Mouse (Mus musculus) kidney, postnatal 0 days (tissue): ENCODE results near the gene Itga7. TPM values are rescaled to one million over a fixed set of nuclear protein-coding genes. Genes with fewer than 3 reads are reported as not detected.
A peak's percentile ranks its signal among the peaks of the same experiment; 100 is the strongest.

Source experiments
- ATAC-seq: fragments of 200-750 bp; cut with Nextera tagmentation; replicated peaks from 2 replicates; pipeline ENCODE4 v1.8.0; 2017; ENCODE audit warnings: low read depth, moderate number of reproducible peaks, moderate TSS enrichment, moderate library complexity; ENCODE audit not compliant: low FRiP score
- DNase-seq: peaks from one replicate; pipeline ENCODE4 v3.0.0-alpha.2; 2016; ENCODE audit warnings: low spot score
- H3K27ac ChIP-seq: fragments of 300-500 bp; sonication (generic); 2 replicates; pipeline ENCODE4 v1.5.1; 2014; ENCODE audit warnings: mild to moderate bottlenecking
- H3K27me3 ChIP-seq: fragments of 300-500 bp; sonication (generic); 2 replicates; pipeline ENCODE4 v1.6.1; 2014; ENCODE audit warnings: low read length, mixed read lengths; ENCODE audit not compliant: insufficient read depth
- H3K36me3 ChIP-seq: fragments of 300-500 bp; sonication (generic); 2 replicates; pipeline ENCODE4 v1.6.1; 2014; ENCODE audit warnings: low read length, mixed read lengths; ENCODE audit not compliant: insufficient read depth
- H3K4me1 ChIP-seq: fragments of 300-500 bp; sonication (generic); replicated peaks from 2 replicates; pipeline ENCODE4 v1.6.1; 2014; ENCODE audit warnings: antibody characterized with exemption, low read length, mixed read lengths; ENCODE audit not compliant: insufficient read depth
- H3K4me2 ChIP-seq: fragments of 300-500 bp; sonication (generic); 2 replicates; pipeline ENCODE4 v1.6.1; 2014; ENCODE audit warnings: mild to moderate bottlenecking, low read length, moderate library complexity, mixed read lengths
- H3K4me3 ChIP-seq: fragments of 300-500 bp; sonication (generic); replicated peaks from 2 replicates; pipeline ENCODE4 v1.5.1; 2014; ENCODE audit warnings: low read depth, low read length
- H3K9ac ChIP-seq: fragments of 300-500 bp; sonication (generic); 2 replicates; pipeline ENCODE4 v1.6.1; 2014; ENCODE audit warnings: low read depth, low read length
- H3K9me3 ChIP-seq: fragments of 300-500 bp; sonication (generic); replicated peaks from 2 replicates; pipeline ENCODE4 v1.6.1; 2016; ENCODE audit warnings: low read length, inconsistent platforms, mixed read lengths
- CTCF ChIP-seq: IDR thresholded peaks from 2 replicates; pipeline ENCODE4 v1.5.1; 2016; ENCODE audit warnings: antibody characterized with exemption, low read depth, mild to moderate bottlenecking, moderate library complexity
- WGBS: fragments of 180-500 bp; shearing (Covaris S2); extraction: QIAGEN DNeasy Blood & Tissue Kit; methylation state at CpG from one replicate; pipeline ENCODE4 v1.1.7; 2014; 5-methylcytosine and 5-hydroxymethylcytosine counted together
- polyA plus RNA-seq: library from polyadenylated mRNA; unstranded; fragments of >200 nt; fragmentation: Nextera tagmentation; extraction: Ambion mirVana; gene quantifications from 2 replicates; pipeline ENCODE4 v1.2.1, GENCODE M21; 2015

The Itga7 gene
- 3.8 TPM in 2 replicates for polyA plus RNA-seq

DNA sequence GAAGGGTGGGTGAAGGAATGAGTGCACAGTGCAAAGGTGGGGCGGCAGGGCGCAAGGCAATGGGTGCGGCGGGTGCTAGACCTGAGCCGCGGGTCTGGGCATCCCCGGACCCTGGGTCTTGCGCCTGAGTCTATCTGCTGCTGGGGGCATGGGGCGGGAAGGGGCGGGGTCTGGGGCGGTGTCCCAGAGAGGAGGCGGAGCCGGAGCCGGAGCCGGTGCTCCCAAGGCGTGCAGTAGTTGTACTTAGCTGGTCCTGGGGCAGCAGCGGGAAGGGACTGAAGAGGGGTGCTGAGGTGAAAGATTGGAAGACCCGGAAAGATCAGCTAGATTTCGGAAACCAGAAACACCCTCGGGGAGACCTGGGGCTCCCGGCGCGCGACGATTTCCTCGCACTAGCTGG is at the start of gene Itga7:
Gene Itga7, plus strand, starts transcription at position 245 of the 400 bp plus-strand sequence.
- H3K27me3 ChIP-seq: peaks cover 29% of the 10 kb centered on the region
- WGBS: under 1% methylated on average over 26 of the region's 26 CpGs

DNA sequence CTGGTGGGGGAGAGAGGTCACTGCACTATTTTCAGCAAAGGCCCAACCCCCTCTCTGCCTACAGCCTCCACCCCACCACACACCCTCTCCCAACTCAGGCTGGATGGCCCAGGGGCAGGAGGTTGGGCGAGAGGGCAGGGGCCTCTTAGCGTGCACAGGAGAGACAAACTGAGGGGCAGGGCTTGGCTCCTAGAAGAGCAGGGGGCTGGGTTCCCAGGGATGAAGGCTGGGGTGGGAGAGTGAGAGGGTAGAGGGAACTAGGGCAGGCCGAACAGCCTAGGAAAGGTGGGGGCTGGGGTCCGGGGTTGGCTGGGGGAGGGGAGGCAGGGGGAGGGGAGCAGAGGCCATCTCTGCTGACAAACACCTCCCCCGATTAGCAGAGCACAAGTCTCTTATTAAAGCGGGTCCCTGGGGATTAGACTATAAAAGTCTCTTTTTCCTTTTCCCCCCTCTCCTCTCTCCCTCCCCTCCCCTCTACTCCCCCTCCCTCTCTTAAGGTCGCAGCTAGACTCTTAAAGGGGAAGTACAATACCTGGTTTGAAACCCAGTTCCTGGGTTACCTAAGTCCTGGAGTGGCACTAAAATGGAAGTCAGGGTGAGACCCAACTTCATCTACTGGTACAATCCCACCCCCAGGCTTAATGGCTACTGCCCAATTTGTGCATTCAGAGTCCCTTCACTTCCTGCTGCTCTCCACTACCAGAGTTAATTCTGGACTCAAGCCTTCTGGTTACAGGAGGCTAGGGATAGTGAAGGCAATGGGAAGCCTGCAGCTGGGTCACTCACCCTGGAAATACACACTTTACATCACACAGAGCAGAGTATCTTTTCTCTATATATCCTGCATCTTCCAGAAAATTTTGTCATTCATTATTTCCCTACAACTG is 44.4 kb upstream of the Itga7 start:
- H3K4me1 ChIP-seq: peaks cover 9% of the 10 kb centered on the region; the same call in 1 of the 2 replicates
- 0 out of 2 replicates have a peak, but pooled peaks cover 7% of the 10 kb centered on the region for H3K36me3 ChIP-seq
- no peaks in the 10 kb centered on the region for H3K27me3 ChIP-seq
- no peak for TF ChIP-seq CTCF
- DNase-seq (peak; percentile 82), ATAC-seq (peak; percentile 33)
- H3K9me3 ChIP-seq: no peaks in the 10 kb centered on the region
- H3K9ac ChIP-seq: peak overlapping the region; percentile 32; the same call in 1 of the 2 replicates
- peak overlapping the region; percentile 63 for H3K4me2 ChIP-seq
- 4% methylated on average over 6 of the region's 7 CpGs for WGBS
- H3K4me3 ChIP-seq: peak overlapping the region; percentile 26
- peak overlapping the region; percentile 38 for H3K27ac ChIP-seq

More for the DNA sequence above, at the start of gene Itga7:
- ATAC-seq: peak; percentile 67
- Histone ChIP-seq H3K36me3 (no peaks in the 10 kb centered on the region), H3K4me1 (peaks cover 4% of the 10 kb centered on the region; the same call in 1 of the 2 replicates), H3K27ac (no peak within 1 kb of the TSS), H3K4me3 (peak within 1 kb of the TSS; percentile 35), H3K9me3 (no peaks in the 10 kb centered on the region), H3K9ac (peak within 1 kb of the TSS; percentile 36; the same call in 1 of the 2 replicates), H3K4me2 (peak within 1 kb of the TSS; percentile 71)
- DNase-seq: peak; percentile 55
- no peak for TF ChIP-seq CTCF

DNA sequence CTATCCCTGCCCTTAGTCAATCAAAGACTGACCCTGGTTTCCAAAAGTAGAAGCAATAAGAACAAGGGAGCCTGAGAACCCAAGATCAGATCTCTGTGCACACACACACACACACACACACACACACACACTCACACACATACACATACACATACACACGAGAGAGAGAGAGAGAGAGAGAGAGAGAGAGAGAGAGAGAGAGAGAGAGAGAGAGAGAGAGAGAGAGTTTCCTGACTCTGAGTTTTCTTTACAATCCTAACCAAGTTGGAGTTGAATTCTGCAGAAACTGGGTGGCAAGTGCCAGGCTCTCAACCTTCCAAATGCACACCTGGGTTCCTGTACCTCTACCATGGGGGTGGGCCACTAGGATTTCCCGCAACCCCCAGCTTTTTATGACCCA is 43.8 kb upstream of the Itga7 start:
- Histone ChIP-seq H3K9me3 (no peaks in the 10 kb centered on the region), H3K4me2 (peak overlapping the region; percentile 63), H3K27ac (peak overlapping the region; percentile 90), H3K9ac (0 out of 2 replicates have a peak overlapping the region, but pooled peaks have one; percentile 36), H3K27me3 (no peaks in the 10 kb centered on the region), H3K36me3 (0 out of 2 replicates have a peak, but pooled peaks cover 6% of the 10 kb centered on the region), H3K4me1 (peaks cover 9% of the 10 kb centered on the region; the same call in 1 of the 2 replicates), H3K4me3 (peak overlapping the region; percentile 62)
- no peak for TF ChIP-seq CTCF
- ATAC-seq: no peak
- DNase-seq: no peak
- WGBS: 13% methylated on average over 1 of the region's 2 CpGs

DNA sequence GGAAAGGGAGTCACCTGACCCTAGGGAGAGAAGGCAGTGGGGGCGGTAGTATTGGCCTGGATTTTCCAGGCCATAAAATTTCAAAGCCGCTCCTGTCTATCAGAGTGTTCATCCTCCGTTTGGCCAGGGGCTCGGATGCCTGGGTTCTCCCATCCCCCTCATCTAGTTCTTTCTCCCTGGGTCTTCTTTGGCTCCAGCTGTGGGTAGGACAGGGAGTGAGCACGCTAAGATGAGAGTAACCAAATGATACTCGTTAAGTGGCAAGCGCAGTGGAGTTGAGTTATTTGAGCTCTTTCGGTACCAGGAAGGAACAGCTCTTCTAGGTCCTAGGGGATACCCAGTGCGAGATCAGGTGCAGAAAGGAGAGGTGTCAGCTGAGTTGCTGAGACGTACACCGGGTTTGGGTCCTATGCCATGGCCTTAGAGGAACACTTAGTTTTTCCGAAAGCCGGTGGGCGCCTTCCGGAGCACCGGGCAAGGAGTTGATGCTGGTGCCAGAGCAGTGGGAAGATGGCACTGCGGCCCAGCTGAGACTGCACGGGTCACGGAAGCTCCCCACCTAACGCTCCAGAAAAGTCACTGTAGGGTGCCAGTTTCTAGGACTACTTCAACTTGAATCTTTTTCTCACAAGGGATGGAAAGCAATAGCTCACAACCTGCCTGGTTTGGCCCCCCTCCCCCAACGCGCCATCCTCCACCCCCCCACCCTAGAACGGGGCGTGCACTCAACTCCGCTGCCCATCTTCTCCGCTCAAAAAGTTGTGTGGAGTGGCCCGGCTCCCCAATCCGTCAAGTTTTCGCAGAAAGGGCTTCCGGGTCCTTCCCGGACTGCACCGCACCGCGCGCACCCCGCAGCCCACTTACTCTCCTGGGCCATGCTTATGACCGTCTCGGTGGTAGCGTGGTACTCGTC is 43.0 kb upstream of the Itga7 start:
- no peak; the same call in 1 of the 2 replicates for ATAC-seq
- peak; percentile 37 for DNase-seq

DNA sequence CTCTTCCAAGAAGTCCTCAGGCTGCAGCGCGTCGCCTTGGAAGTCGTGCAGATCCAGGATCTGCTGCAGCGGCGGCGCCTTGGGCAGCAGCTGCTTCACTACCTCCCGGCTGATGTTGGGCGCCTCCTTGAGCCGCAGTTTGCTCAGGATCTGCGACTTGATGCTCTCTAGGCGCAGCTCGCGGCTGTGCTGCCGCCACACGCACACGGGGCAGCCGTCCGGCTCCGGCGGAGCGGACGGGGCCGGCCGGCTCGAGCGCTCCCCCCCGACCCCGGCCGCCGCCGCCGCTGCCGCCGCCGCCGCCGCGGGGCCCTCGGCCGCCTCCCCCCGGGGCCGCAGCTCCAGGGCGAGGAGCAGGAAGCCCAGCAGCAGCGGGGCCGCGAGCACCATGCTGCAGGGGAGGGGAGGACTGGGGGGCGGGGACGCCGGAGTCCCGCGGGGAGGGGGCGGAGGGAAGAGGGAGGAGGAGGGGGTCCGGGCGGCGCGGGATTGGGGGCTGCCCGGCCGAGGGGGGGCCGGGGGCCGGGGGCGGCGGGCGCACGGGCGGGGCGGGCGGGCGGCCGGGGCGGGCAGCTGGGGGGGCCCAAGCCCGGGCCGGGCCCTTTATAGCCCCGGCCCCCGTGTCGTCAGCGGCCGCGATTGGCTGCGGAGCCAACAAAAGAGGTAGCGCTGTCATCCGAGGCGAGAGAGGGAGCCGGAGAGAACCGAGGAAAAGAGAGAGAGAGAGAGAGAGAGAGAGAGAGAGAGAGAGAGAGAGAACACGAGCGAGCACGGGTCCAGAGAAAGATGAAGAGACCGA is 42.1 kb upstream of the Itga7 start, which contains the start of gene Gdf11:
Gene Gdf11, minus strand, starts transcription at position 423 of the 799 bp plus-strand sequence.
- peak within 1 kb of the TSS; percentile 62 for H3K4me3 ChIP-seq
- H3K4me1 ChIP-seq: peaks cover 18% of the 10 kb centered on the region; the same call in 1 of the 2 replicates
- H3K9me3 ChIP-seq: no peaks in the 10 kb centered on the region
- no peaks in the 10 kb centered on the region for H3K36me3 ChIP-seq
- ATAC-seq (peak; percentile 63), DNase-seq (peak; percentile 82)
- H3K27ac ChIP-seq: peak within 1 kb of the TSS; percentile 90
- H3K27me3 ChIP-seq: 0 out of 2 replicates have a peak, but pooled peaks cover 3% of the 10 kb centered on the region
- TF ChIP-seq CTCF: 0 out of 2 replicates have a peak, but pooled peaks have one; percentile 11
- under 1% methylated on average over 43 of the region's 89 CpGs for WGBS
- H3K4me2 ChIP-seq: peak within 1 kb of the TSS; percentile 63
- peak within 1 kb of the TSS; percentile 78 for H3K9ac ChIP-seq

More for the DNA sequence above, 43.0 kb upstream of the Itga7 start:
- peak overlapping the region; percentile 62 for H3K4me3 ChIP-seq
- WGBS: under 1% methylated on average over 40 of the region's 40 CpGs
- peaks cover 10% of the 10 kb centered on the region; the same call in 1 of the 2 replicates for H3K4me1 ChIP-seq
- 0 out of 2 replicates have a peak, but pooled peaks cover 3% of the 10 kb centered on the region for H3K36me3 ChIP-seq
- H3K9me3 ChIP-seq: no peaks in the 10 kb centered on the region
- TF ChIP-seq CTCF: no peak
- H3K27me3 ChIP-seq: no peaks in the 10 kb centered on the region
- peak overlapping the region; percentile 63 for H3K4me2 ChIP-seq
- H3K9ac ChIP-seq: peak overlapping the region; percentile 78
- H3K27ac ChIP-seq: peak overlapping the region; percentile 90
